Mouse (Mus musculus): ENCODE data around the gene Usp17la.

- TF ChIP-seq ZNF384 (IDR thresholded peaks at IDR 0.05; ENCODE audit: low read depth, low read length), result no peak
- TF ChIP-seq CHD2 (IDR thresholded peaks at IDR 0.05; ENCODE audit: low read depth, low read length), result no peak
- no peak for TF ChIP-seq MAFK (IDR thresholded peaks at IDR 0.05; ENCODE audit: insufficient read depth, low read depth, low read length)
- no peak for TF ChIP-seq ZC3H11A (IDR thresholded peaks at IDR 0.05; ENCODE audit: borderline replicate concordance, low read depth, low read length)
These were observed 20.9 kb downstream of the Usp17la start, which contains the start of gene Olfr665 for GRCm38 (mm10) chr7:104877731-104878130.

All from ES-E14 (cell line).